ENCODE assay signal across 10 mouse cellular contexts in genomic region chr9:118706176-118706975, GRCm38 (mm10).
A peak's percentile ranks its signal among the peaks of the same experiment; 100 is the strongest.
DNase-seq lines count a peak whose midpoint lies in the region; ATAC-seq and TF ChIP-seq lines count a peak whose summit lies in the region.
"Had no signal": no experiment of that assay in that cellular context is flagged by ENCODE, and none has a peak within 500 bp of the region (broad histone marks: within the 10 kb centered on the region; RNA-seq: fewer than 3 reads in every experiment).

No protein-coding gene starts in this region.

- no peaks in the 10 kb centered on the region for H3K27me3 ChIP-seq in forebrain, postnatal 0 days (ENCODE audit: insufficient read depth, low read length)
- H3K27me3 ChIP-seq in cerebellum, adult 2 months (ENCODE audit: control insufficient read depth, insufficient read depth, low read length) = no peaks in the 10 kb centered on the region

- no peak overlapping the region for H3K9ac ChIP-seq in forebrain, postnatal 0 days

- TF ChIP-seq CTCF in forebrain, postnatal 0 days (IDR thresholded peaks at IDR 0.05; ENCODE audit: low read depth) = no peak
- TF ChIP-seq CTCF in cerebellum, adult 2 months (IDR thresholded peaks at IDR 0.05; ENCODE audit: borderline replicate concordance, insufficient read depth, low read depth, low read length) = no peak

- ATAC-seq in CD4-positive, CD25-positive, alpha-beta regulatory T cell, adult 4 months = peak; percentile 66
- peak; percentile 73 for ATAC-seq in forebrain, postnatal 0 days

- no peak overlapping the region for H3K4me2 ChIP-seq in forebrain, postnatal 0 days (ENCODE audit: low read depth)

- no peaks in the 10 kb centered on the region for H3K36me3 ChIP-seq in forebrain, postnatal 0 days (ENCODE audit: insufficient read depth)

- H3K4me1 ChIP-seq in forebrain, postnatal 0 days (ENCODE audit: insufficient read depth) = peaks cover 7% of the 10 kb centered on the region; the same call in 1 of the 2 replicates
- no peaks in the 10 kb centered on the region for H3K4me1 ChIP-seq in cerebellum, adult 2 months (ENCODE audit: control insufficient read depth, insufficient read depth, low read length)

- H3K27ac ChIP-seq in forebrain, postnatal 0 days (ENCODE audit: low read depth, low read length) = no peak overlapping the region
- H3K27ac ChIP-seq in cerebellum, adult 2 months (ENCODE audit: insufficient read depth, low read length) = no peak overlapping the region

- no peaks in the 10 kb centered on the region for H3K9me3 ChIP-seq in forebrain, postnatal 0 days (ENCODE audit: low read length)

- H3K4me3 ChIP-seq in forebrain, postnatal 0 days (ENCODE audit: low read depth, low read length) = no peak overlapping the region
- H3K4me3 ChIP-seq in cerebellum, adult 2 months (replicated peaks; ENCODE audit: insufficient read depth, low read depth, low read length) = no peak overlapping the region
- H3K4me3 ChIP-seq: myocyte had no signal

- intact Hi-C loops in heart, postnatal 25 days (cut with DNase I) = no loop called here

- peak; percentile 50 for DNase-seq in heart, postnatal 4 days
- no peak for DNase-seq in heart, postnatal 25 days (ENCODE audit: low spot score)
- DNase-seq in forebrain, postnatal 0 days = peak; percentile 80
- DNase-seq in lung, postnatal 14 days = peak; percentile 53
- no peak for DNase-seq in adrenal gland, postnatal 4 days (ENCODE audit: low spot score in 2 of 2)
- DNase-seq in cerebellum, postnatal 36 days = no peak
- DNase-seq in cerebellum, adult 2 months = no peak
- DNase-seq: cerebellum, adult 9-10 months had no signal

- TF ChIP-seq POLR2A in cerebellum, adult 2 months (IDR thresholded peaks at IDR 0.05; ENCODE audit: borderline replicate concordance, insufficient read depth, low read length) = no peak

- 29% methylated on average over 18 of the region's 18 CpGs for WGBS in forebrain, postnatal 0 days
- 21% methylated on average over 18 of the region's 18 CpGs for WGBS in cerebellum, adult 2 months

Comparison
In these comparisons a context has a peak if more than half of its experiments do, and no peak if none do; other contexts are left out.
1. DNase-seq: peak in heart, postnatal 4 days (single experiment), forebrain, postnatal 0 days (single experiment) and lung, postnatal 14 days (single experiment); none in heart, postnatal 25 days (single experiment), adrenal gland, postnatal 4 days (0 of 2), cerebellum, postnatal 36 days (0 of 2) and cerebellum, adult 2 months (0 of 2).